Mouse (Mus musculus) left cerebral cortex, adult 2 months (tissue): ENCODE data around the gene Adamtsl5. TPM values are rescaled to one million over a fixed set of nuclear protein-coding genes. Genes with fewer than 3 reads are reported as not detected.
A peak's percentile ranks its signal among the peaks of the same experiment; 100 is the strongest.

Experiments used
- DNase-seq, 2 experiments: peaks; one replicate each; pipeline ENCODE4 v3.0.0; 2021 to 2022; ENCODE audit warnings: low spot score in 2 of 2, mixed read lengths in 1 of 2; ENCODE audit errors: extremely low spot score in 1 of 2
- H3K27ac ChIP-seq: fragments of 200-600 bp; 2 replicates; pipeline ENCODE4 v1.8.1; 2022
- H3K4me3 ChIP-seq: fragments of 200-600 bp; 2 replicates; pipeline ENCODE4 v1.8.1; 2022
- CTCF ChIP-seq: fragments of 200-600 bp; IDR thresholded peaks from 2 replicates; pipeline ENCODE4 v1.8.1; 2022; ENCODE audit warnings: antibody characterized with exemption, mild to moderate bottlenecking, moderate library complexity
- intact Hi-C: fragments of 180-260 bp; cut with DNase I; formaldehyde crosslinking; loops from one replicate; pipeline ENCODE4 v1.15.1; 2025
- total RNA-seq, 2 experiments: library from RNA; stranded (reverse); gene quantifications; 2 replicates each; pipeline ENCODE4 v1.2.3; 2021

The Adamtsl5 gene
- total RNA-seq, 2 experiments from 2014 or later = 7.9 to 11.1 TPM

DNA sequence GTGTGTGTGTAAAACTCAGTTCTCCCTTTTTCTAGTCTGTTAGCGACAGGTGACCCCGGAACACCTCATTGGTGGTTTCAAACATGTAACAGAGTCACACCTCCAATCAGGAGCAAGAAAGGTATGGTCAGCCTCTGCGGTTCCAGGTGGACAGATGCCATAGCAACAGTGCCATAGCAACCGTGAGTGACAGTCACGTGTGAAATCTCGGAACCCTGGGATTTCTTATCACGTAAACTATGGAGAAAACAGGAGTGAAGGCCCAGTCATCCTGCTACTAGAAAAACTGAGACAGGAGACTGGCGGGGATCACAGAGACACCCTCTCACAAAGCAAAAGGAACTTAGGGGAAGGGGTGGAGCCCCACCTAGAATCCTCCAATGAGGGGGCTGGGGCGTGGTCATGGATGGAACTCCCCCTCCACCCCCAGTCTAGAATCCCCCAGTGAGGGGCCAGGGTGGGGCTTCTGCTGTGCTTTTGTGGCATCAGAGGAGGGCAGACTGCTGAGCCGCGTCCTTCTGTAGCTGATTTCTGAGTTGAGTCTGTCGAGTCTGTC lies 23.3 kb upstream of the Adamtsl5 start:
- H3K27ac ChIP-seq = peak overlapping the region; percentile 47
- DNase-seq = peak; percentile 43 to 54
- H3K4me3 ChIP-seq = no peak overlapping the region
- no peak for TF ChIP-seq CTCF
- intact Hi-C loops = loop anchor here (2.0 to 10.0 kb wide), 2 partner anchors 15 to 197 kb away; partner anchors contain the start of genes 1600002K03Rik, Efna2 and Plk5

DNA sequence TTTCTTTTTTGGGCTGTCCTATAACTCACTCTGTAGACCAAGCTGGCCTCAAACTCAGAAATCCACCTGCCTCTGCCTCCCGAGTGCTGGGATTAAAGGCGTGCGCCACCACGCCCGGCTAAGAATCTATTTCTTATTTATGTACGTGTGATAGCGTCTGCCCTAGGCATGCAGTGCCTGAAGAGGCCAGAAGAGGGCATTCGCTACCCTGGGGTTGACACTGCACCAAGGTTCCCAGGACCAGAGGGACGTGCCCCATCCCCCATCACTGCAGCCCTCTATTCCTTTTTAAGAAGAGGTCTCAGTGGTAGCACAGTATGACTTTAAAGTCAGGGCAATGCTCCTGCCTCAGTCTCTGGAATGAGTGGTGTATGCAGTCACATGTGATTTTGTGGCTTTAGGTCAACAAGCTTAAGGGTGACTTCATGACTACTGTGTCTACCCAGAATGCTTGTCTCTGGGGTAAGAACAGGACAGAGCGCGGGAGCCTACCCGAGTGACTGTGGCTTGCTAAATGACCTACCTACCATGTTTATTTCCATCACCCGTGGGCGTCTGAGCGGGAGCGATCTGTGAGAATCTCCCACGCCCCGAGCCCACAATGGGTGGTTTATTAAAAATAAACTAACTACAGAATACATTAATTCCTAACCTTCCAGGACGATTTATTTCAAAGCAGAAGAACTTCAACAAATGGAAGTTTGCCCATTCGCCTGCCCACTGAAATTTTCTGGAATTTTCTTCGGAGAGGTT lies 22.0 kb upstream of the Adamtsl5 start:
- intact Hi-C loops = loop anchor here (2.0 to 10.0 kb wide), 2 partner anchors 13 to 195 kb away; partner anchors contain the start of genes 1600002K03Rik, Efna2 and Plk5
- peak; percentile 33; the same call in 1 of the 2 replicates for TF ChIP-seq CTCF
- Histone ChIP-seq H3K27ac (peak overlapping the region; percentile 36; the same call in 1 of the 2 replicates), H3K4me3 (no peak overlapping the region)
- no peak for DNase-seq

- Histone ChIP-seq H3K4me3 (no peak overlapping the region), H3K27ac (no peak overlapping the region)
- intact Hi-C loops = no loop called here
- no peak for TF ChIP-seq CTCF
- DNase-seq = no peak
Measured at GRCm38 (mm10) chr10:80368392-80368791, 20.2 kb upstream of the Adamtsl5 start.

DNA sequence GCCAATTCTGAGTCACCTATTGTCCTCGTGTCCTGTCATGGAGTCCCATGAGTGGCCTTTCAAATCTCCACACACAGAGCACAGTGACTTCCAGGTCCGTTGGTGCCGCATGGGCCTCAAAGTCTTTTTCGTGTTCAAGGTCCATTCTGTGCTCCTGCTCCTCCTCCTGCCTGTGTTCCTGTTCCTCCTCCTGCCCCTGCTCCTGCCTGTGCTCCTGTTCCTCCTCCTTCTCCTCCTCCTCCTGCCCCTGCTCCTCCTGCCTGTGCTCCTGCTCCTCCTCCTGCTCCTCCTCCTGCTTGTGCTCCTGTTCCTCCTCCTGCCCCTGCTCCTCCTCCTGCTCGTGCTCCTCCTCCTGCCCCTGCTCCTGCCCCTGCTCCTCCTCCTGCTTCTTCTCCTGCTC lies 19.7 kb upstream of the Adamtsl5 start:
- Histone ChIP-seq H3K27ac (no peak overlapping the region), H3K4me3 (no peak overlapping the region)
- no peak for DNase-seq
- no peak for TF ChIP-seq CTCF
- intact Hi-C loops = no loop called here

- DNase-seq = no peak
- TF ChIP-seq CTCF = no peak
- H3K4me3 ChIP-seq = no peak overlapping the region
- H3K27ac ChIP-seq = no peak overlapping the region
- intact Hi-C loops = no loop called here
Measured at GRCm38 (mm10) chr10:80365736-80366135, 17.5 kb upstream of the Adamtsl5 start.

- TF ChIP-seq CTCF = no peak
- intact Hi-C loops = no loop called here
- DNase-seq = no peak
- H3K27ac ChIP-seq = no peak overlapping the region
- no peak overlapping the region for H3K4me3 ChIP-seq
Measured at GRCm38 (mm10) chr10:80363734-80364133, 15.5 kb upstream of the Adamtsl5 start.

- intact Hi-C loops = loop anchor here (2.0 kb wide), 1 partner anchor 13 kb away; no protein-coding TSS in a partner anchor
- Histone ChIP-seq H3K4me3 (0 out of 2 replicates have a peak overlapping the region, but pooled peaks have one; percentile 22), H3K27ac (no peak overlapping the region)
- TF ChIP-seq CTCF = no peak
- DNase-seq = no peak
Measured at GRCm38 (mm10) chr10:80357994-80358639, 9.9 kb upstream of the Adamtsl5 start.

DNA sequence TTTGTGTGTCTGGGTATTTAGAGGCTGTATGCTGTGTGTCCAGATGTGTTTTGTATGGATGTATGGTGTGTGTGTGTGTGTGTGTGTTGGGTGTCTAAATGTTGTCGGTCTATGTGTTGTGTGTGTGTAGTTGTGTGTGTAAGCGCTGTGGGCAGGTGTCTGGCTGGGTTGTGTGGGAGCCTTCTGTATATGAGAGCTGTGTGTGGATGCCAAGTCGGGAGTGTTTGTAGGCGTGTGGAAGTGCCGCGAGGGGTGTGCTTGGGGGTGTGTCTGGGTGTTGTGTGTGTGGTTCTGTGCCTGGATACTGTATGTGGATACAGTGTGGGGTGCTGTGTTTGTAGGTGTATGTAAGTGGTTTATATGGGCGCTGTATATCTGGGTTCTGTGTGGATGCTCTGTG lies 9.1 kb upstream of the Adamtsl5 start:
- DNase-seq = no peak
- TF ChIP-seq CTCF = no peak
- no peak overlapping the region for H3K27ac ChIP-seq
- intact Hi-C loops = loop anchor here (2.0 kb wide), 1 partner anchor 13 kb away; no protein-coding TSS in a partner anchor
- peak overlapping the region; percentile 50 for H3K4me3 ChIP-seq

- peak in 1 of 2 experiments; percentile 31 for DNase-seq
- intact Hi-C loops = loop anchor here (2.0 kb wide), 1 partner anchor 14 kb away; no protein-coding TSS in a partner anchor
- Histone ChIP-seq H3K27ac (peak overlapping the region; percentile 40; the same call in 1 of the 2 replicates), H3K4me3 (peak overlapping the region; percentile 50)
- no peak for TF ChIP-seq CTCF
Measured at GRCm38 (mm10) chr10:80356737-80357136, 8.5 kb upstream of the Adamtsl5 start.

- TF ChIP-seq CTCF = no peak
- peak within 1 kb of the TSS; percentile 50 for H3K4me3 ChIP-seq
- intact Hi-C loops = loop anchor here (2.0 kb wide), 1 partner anchor 15 kb away; no protein-coding TSS in a partner anchor
- peak in 1 of 2 experiments; percentile 49 for DNase-seq
- peak within 1 kb of the TSS; percentile 40 for H3K27ac ChIP-seq
Measured at GRCm38 (mm10) chr10:80356001-80356682, 7.9 kb upstream of the Adamtsl5 start, which contains the start of gene Plk5. Gene Plk5 (plus strand): TSS chr10:80356459.

GRCm38 (mm10) chr10:80355431-80355830 lies 7.2 kb upstream of the Adamtsl5 start:
- peak overlapping the region; percentile 40 for H3K27ac ChIP-seq
- TF ChIP-seq CTCF = no peak
- intact Hi-C loops = no loop called here
- no peak overlapping the region for H3K4me3 ChIP-seq
- no peak for DNase-seq
